Mouse (Mus musculus) MEL (cell line): ENCODE measurements around the gene Slc45a2. TPM values are rescaled to one million over a fixed set of nuclear protein-coding genes. Genes with fewer than 3 reads are reported as not detected.

Source experiments
- DNase-seq: peaks from one replicate; pipeline ENCODE4 v3.0.0; 2011; ENCODE audit warnings: low read depth, low spot score
- H3K27ac ChIP-seq: 2 replicates; pipeline ENCODE4 v1.5.1; 2012; ENCODE audit warnings: low read depth, mild to moderate bottlenecking, control low read depth, low read length, moderate library complexity; ENCODE audit not compliant: control insufficient read depth
- H3K27me3 ChIP-seq, 2 experiments: fragments of 150-350 bp in 1 of 2; sonication (generic) in 1 of 2; 2 replicates each; pipeline ENCODE4 v1.6.1; 2012; ENCODE audit warnings: low read length in 2 of 2, mild to moderate bottlenecking in 2 of 2, improper control_type of control experiment in 1 of 2, moderate library complexity in 1 of 2; ENCODE audit not compliant: insufficient read depth in 2 of 2, control insufficient read depth in 1 of 2
- H3K36me3 ChIP-seq, 2 experiments: 2 replicates each; pipeline ENCODE4 v1.6.1; 2012 to 2014; ENCODE audit warnings: low read length in 2 of 2, improper control_type of control experiment in 1 of 2, inconsistent platforms in 1 of 2, mild to moderate bottlenecking in 1 of 2; ENCODE audit not compliant: insufficient read depth in 2 of 2, control insufficient read depth in 1 of 2
- H3K4me1 ChIP-seq, 2 experiments: fragments of 150-350 bp in 1 of 2; sonication (generic) in 1 of 2; 2 replicates each; pipeline ENCODE4 v1.6.1; 2012; ENCODE audit warnings: low read length in 2 of 2, improper control_type of control experiment in 1 of 2, mild to moderate bottlenecking in 1 of 2; ENCODE audit not compliant: insufficient read depth in 2 of 2, control insufficient read depth in 1 of 2
- H3K4me3 ChIP-seq, 2 experiments: fragments of 150-350 bp in 1 of 2; sonication (generic) in 1 of 2; 2 replicates each; pipeline ENCODE4 v1.5.1; 2012; ENCODE audit warnings: low read depth in 2 of 2, low read length in 2 of 2, mild to moderate bottlenecking in 2 of 2, moderate library complexity in 2 of 2, control low read depth in 1 of 2, improper control_type of control experiment in 1 of 2; ENCODE audit not compliant: control insufficient read depth in 1 of 2, insufficient read depth in 1 of 2
- H3K79me2 ChIP-seq: 2 replicates; pipeline ENCODE4 v1.6.1; 2012; ENCODE audit warnings: mild to moderate bottlenecking, low read length, moderate library complexity; ENCODE audit not compliant: control insufficient read depth, poor library complexity, insufficient read depth
- H3K9ac ChIP-seq: 2 replicates; pipeline ENCODE4 v1.6.1; 2012; ENCODE audit warnings: low read depth, mild to moderate bottlenecking, control low read depth, low read length, moderate library complexity; ENCODE audit not compliant: control insufficient read depth, poor library complexity, severe bottlenecking
- H3K9me3 ChIP-seq: fragments of 150-350 bp; sonication (generic); replicated peaks from 2 replicates; pipeline ENCODE4 v1.6.1; 2012; ENCODE audit warnings: mild to moderate bottlenecking, low read length, improper control_type of control experiment, moderate library complexity; ENCODE audit not compliant: insufficient read depth
- BHLHE40 ChIP-seq: IDR thresholded peaks from 2 replicates; pipeline ENCODE4 v1.6.1; 2012; ENCODE audit warnings: low read depth, mild to moderate bottlenecking, inconsistent platforms, low read length, improper control_type of control experiment, borderline replicate concordance
- CTCF ChIP-seq, 3 experiments: IDR thresholded peaks in 2 of 3; conservative IDR thresholded peaks in 1 of 3; 2 replicates each; pipeline ENCODE4 v1.5.1; 2011 to 2012; ENCODE audit warnings: low read length in 3 of 3, low read depth in 2 of 3, mild to moderate bottlenecking in 2 of 3, improper control_type of control experiment in 1 of 3, inconsistent platforms in 1 of 3, mixed read lengths in 1 of 3, moderate library complexity in 1 of 3; ENCODE audit not compliant: control insufficient read depth in 1 of 3, insufficient read depth in 1 of 3, poor library complexity in 1 of 3, severe bottlenecking in 1 of 3
- E2F4 ChIP-seq: IDR thresholded peaks from 2 replicates; pipeline ENCODE4 v1.6.1; 2011; ENCODE audit warnings: low read depth, low read length, improper control_type of control experiment, borderline replicate concordance
- EP300 ChIP-seq, 2 experiments: IDR thresholded peaks; 2 replicates each; pipeline ENCODE4 v1.6.1; 2011; ENCODE audit warnings: improper control_type of control experiment in 2 of 2, low read length in 2 of 2, low read depth in 1 of 2, mild to moderate bottlenecking in 1 of 2
- GABPA ChIP-seq: IDR thresholded peaks from 2 replicates; pipeline ENCODE4 v1.6.1; 2012; ENCODE audit warnings: low read depth, mild to moderate bottlenecking, inconsistent platforms, low read length, improper control_type of control experiment, moderate library complexity
- HCFC1 ChIP-seq: IDR thresholded peaks from 2 replicates; pipeline ENCODE4 v1.6.1; 2012; ENCODE audit warnings: low read depth, mild to moderate bottlenecking, inconsistent platforms, low read length, improper control_type of control experiment, moderate library complexity
- KAT2A ChIP-seq: conservative IDR thresholded peaks from 2 replicates; pipeline ENCODE4 v1.6.1; 2012; ENCODE audit warnings: low read depth, low read length, improper control_type of control experiment, inconsistent platforms
- MAX ChIP-seq: IDR thresholded peaks from 2 replicates; pipeline ENCODE4 v1.6.1; 2011; ENCODE audit warnings: low read length, improper control_type of control experiment
- MAZ ChIP-seq: IDR thresholded peaks from 2 replicates; pipeline ENCODE4 v1.6.1; 2012; ENCODE audit warnings: low read depth, mild to moderate bottlenecking, inconsistent platforms, low read length, improper control_type of control experiment
- MEF2A ChIP-seq: IDR thresholded peaks from 2 replicates; pipeline ENCODE4 v1.6.1; 2014; ENCODE audit warnings: low read depth, mild to moderate bottlenecking, inconsistent platforms, low read length, improper control_type of control experiment; ENCODE audit not compliant: poor library complexity, insufficient replicate concordance, severe bottlenecking; ENCODE audit errors: extremely low read depth
- MXI1 ChIP-seq: IDR thresholded peaks from 2 replicates; pipeline ENCODE4 v1.6.1; 2011; ENCODE audit warnings: mild to moderate bottlenecking, low read depth, low read length, improper control_type of control experiment
- MYB ChIP-seq: IDR thresholded peaks from 2 replicates; pipeline ENCODE4 v1.6.1; 2011; ENCODE audit warnings: mild to moderate bottlenecking, low read depth, low read length, improper control_type of control experiment
- MYC ChIP-seq: IDR thresholded peaks from 2 replicates; pipeline ENCODE4 v1.6.1; 2011; ENCODE audit warnings: low read depth, mild to moderate bottlenecking, low read length, improper control_type of control experiment, moderate library complexity
- NELFE ChIP-seq: IDR thresholded peaks from 2 replicates; pipeline ENCODE4 v1.6.1; 2011; ENCODE audit warnings: low read depth, low read length, improper control_type of control experiment
- POLR2A ChIP-seq, 2 experiments: IDR thresholded peaks; 2 replicates each; pipeline ENCODE4 v1.6.1; 2011 to 2012; ENCODE audit warnings: low read length in 2 of 2, mild to moderate bottlenecking in 2 of 2, control low read depth in 1 of 2, improper control_type of control experiment in 1 of 2, low read depth in 1 of 2, moderate library complexity in 1 of 2; ENCODE audit not compliant: control insufficient read depth in 1 of 2, insufficient read depth in 1 of 2, poor library complexity in 1 of 2
- POLR2AphosphoS5 ChIP-seq: IDR thresholded peaks from 2 replicates; pipeline ENCODE4 v1.6.1; 2012; ENCODE audit warnings: low read depth, borderline replicate concordance, mild to moderate bottlenecking, inconsistent platforms, low read length, moderate library complexity, mixed read lengths
- RAD21 ChIP-seq: IDR thresholded peaks from 2 replicates; pipeline ENCODE4 v1.6.1; 2011; ENCODE audit warnings: mild to moderate bottlenecking, low read depth, low read length, improper control_type of control experiment
- RCOR1 ChIP-seq: IDR thresholded peaks from 2 replicates; pipeline ENCODE4 v1.6.1; 2012; ENCODE audit warnings: low read depth, mild to moderate bottlenecking, inconsistent platforms, low read length, improper control_type of control experiment
- SIN3A ChIP-seq: IDR thresholded peaks from 2 replicates; pipeline ENCODE4 v1.6.1; 2012; ENCODE audit warnings: low read length, improper control_type of control experiment, inconsistent platforms
- SMC3 ChIP-seq: IDR thresholded peaks from 2 replicates; pipeline ENCODE4 v1.6.1; 2011; ENCODE audit warnings: low read depth, low read length, improper control_type of control experiment
- TAL1 ChIP-seq: IDR thresholded peaks from 2 replicates; pipeline ENCODE4 v1.6.1; 2012; ENCODE audit warnings: mild to moderate bottlenecking, inconsistent platforms, low read length, moderate library complexity, mixed read lengths
- TCF12 ChIP-seq: IDR thresholded peaks from 2 replicates; pipeline ENCODE4 v1.6.1; 2014; ENCODE audit warnings: low read depth, mild to moderate bottlenecking, inconsistent platforms, low read length, improper control_type of control experiment, moderate library complexity
- UBTF ChIP-seq: IDR thresholded peaks from 2 replicates; pipeline ENCODE4 v1.6.1; 2012; ENCODE audit warnings: low read depth, mild to moderate bottlenecking, inconsistent platforms, low read length, improper control_type of control experiment, moderate library complexity, borderline replicate concordance; ENCODE audit not compliant: insufficient read depth
- USF2 ChIP-seq, 2 experiments: IDR thresholded peaks; 2 replicates each; pipeline ENCODE4 v1.6.1; 2011 to 2012; ENCODE audit warnings: improper control_type of control experiment in 2 of 2, low read length in 2 of 2, borderline replicate concordance in 1 of 2, inconsistent platforms in 1 of 2, low read depth in 1 of 2, mild to moderate bottlenecking in 1 of 2; ENCODE audit not compliant: insufficient read depth in 1 of 2
- ZC3H11A ChIP-seq: IDR thresholded peaks from 2 replicates; pipeline ENCODE4 v1.6.1; 2012; ENCODE audit warnings: low read depth, mild to moderate bottlenecking, inconsistent platforms, low read length, improper control_type of control experiment
- ZKSCAN1 ChIP-seq: IDR thresholded peaks from 2 replicates; pipeline ENCODE4 v1.6.1; 2012; ENCODE audit warnings: low read depth, mild to moderate bottlenecking, inconsistent platforms, low read length, improper control_type of control experiment, moderate library complexity
- polyA plus RNA-seq, 2 experiments: library from polyadenylated mRNA; stranded (reverse) in 1 of 2; unstranded in 1 of 2; fragments of >175 nt in 1 of 2; fragments of >200 nt in 1 of 2; gene quantifications; 2 replicates each; pipeline versions ENCODE4 v1.2.1 to v1.2.4; 2012; ENCODE audit warnings: low replicate concordance in 2 of 2, low read depth in 1 of 2; ENCODE audit not compliant: insufficient read length in 2 of 2, insufficient read depth in 1 of 2, missing spikeins in 1 of 2
- total RNA-seq: library from RNA; depleted of rRNA; stranded (reverse); fragments of 300-350 nt; gene quantifications from 2 replicates; pipeline ENCODE4 v1.2.3, GENCODE M21; 2012

The Slc45a2 gene
- total and polyA plus RNA-seq, 3 experiments: not detected

DNA sequence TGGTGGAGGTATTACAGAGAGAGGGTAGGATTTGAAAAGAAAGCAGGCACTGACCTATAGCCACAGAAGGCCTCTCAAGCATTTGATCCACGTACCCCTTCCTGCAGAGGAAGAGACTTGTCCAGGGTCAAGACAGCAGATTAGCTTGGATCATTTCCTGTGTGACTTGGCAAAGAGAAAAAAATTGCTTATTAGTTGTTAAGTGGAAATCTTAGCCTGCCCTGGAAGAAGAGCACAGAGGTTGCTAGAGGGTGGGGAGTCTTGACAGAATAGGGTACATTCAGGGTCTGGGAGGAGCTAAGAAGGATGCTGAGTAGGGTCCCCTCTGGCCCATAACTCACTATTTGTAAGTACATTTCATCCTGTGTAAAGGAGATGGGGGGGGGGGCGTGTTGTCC, 63.6 kb downstream of the Slc45a2 start:
- H3K27me3 ChIP-seq: no peaks in the 10 kb centered on the region
- DNase-seq: no peak
- H3K9me3 ChIP-seq: no peaks in the 10 kb centered on the region
- no peak overlapping the region for H3K27ac ChIP-seq
- no peaks in the 10 kb centered on the region for H3K4me1 ChIP-seq
- H3K9ac ChIP-seq: no peak overlapping the region
- H3K36me3 ChIP-seq: no peaks in the 10 kb centered on the region
- no peak overlapping the region for H3K4me3 ChIP-seq
- TF ChIP-seq BHLHE40: no peak
- TF ChIP-seq NELFE: no peak
- TF ChIP-seq MXI1: no peak
- TF ChIP-seq E2F4: no peak
- TF ChIP-seq RAD21: no peak
- TF ChIP-seq USF2 (IDR thresholded peaks at IDR 0.05; ENCODE audit: borderline replicate concordance in 1 of 2, insufficient read depth in 1 of 2, low read depth in 1 of 2, low read length in 2 of 2): no peak
- no peak for TF ChIP-seq UBTF
- no peak for TF ChIP-seq ZC3H11A
- no peaks in the 10 kb centered on the region for H3K79me2 ChIP-seq

- TF ChIP-seq HCFC1 (no peak), MYC (no peak), SMC3 (no peak), KAT2A (no peak), RCOR1 (no peak), ZC3H11A (no peak), ZKSCAN1 (no peak), MAZ (no peak), POLR2A (IDR thresholded peaks at IDR 0.05; ENCODE audit: control insufficient read depth in 1 of 2, insufficient read depth in 1 of 2, low read depth in 1 of 2, low read length in 2 of 2, poor library complexity in 1 of 2) (no peak), EP300 (IDR thresholded peaks at IDR 0.05; ENCODE audit: low read depth in 1 of 2, low read length in 2 of 2) (no peak), SIN3A (no peak), MYB (no peak), TCF12 (no peak), CTCF (IDR thresholded peaks at IDR 0.05 in 2 of 3, conservative IDR thresholded peaks at IDR 0.05 in 1 of 3; ENCODE audit: control insufficient read depth in 1 of 3, insufficient read depth in 1 of 3, low read depth in 2 of 3, low read length in 3 of 3, poor library complexity in 1 of 3, severe bottlenecking in 1 of 3) (no peak), TAL1 (no peak), GABPA (no peak), MAX (no peak), POLR2AphosphoS5 (no peak), MEF2A (no peak), E2F4 (no peak)
- Histone ChIP-seq H3K27me3 (no peaks in the 10 kb centered on the region), H3K9me3 (no peaks in the 10 kb centered on the region), H3K9ac (no peak within 1 kb of the TSS), H3K4me1 (no peaks in the 10 kb centered on the region), H3K27ac (no peak within 1 kb of the TSS), H3K79me2 (no peaks in the 10 kb centered on the region), H3K4me3 (no peak within 1 kb of the TSS), H3K36me3 (no peaks in the 10 kb centered on the region)
- no peak for DNase-seq
These were observed 64.3 kb downstream of the Slc45a2 start, which contains the start of gene Adamts12 for GRCm38 (mm10) chr15:11064558-11065411. TSS of gene Adamts12 (plus strand) at chr15:11064790.
